Mouse (Mus musculus) liver, postnatal 0 days (tissue): ENCODE data around the gene Pycr2. TPM values are rescaled to one million over a fixed set of nuclear protein-coding genes. Genes with fewer than 3 reads are reported as not detected.

Experiments used
- ATAC-seq: fragments of 200-750 bp; cut with Nextera tagmentation; 2 replicates; pipeline ENCODE4 v1.8.0; 2017; ENCODE audit warnings: mild to moderate bottlenecking, moderate library complexity
- DNase-seq: peaks from one replicate; pipeline ENCODE4 v3.0.0-alpha.2; 2016
- H3K27ac ChIP-seq: fragments of 300-500 bp; sonication (generic); 2 replicates; pipeline ENCODE4 v1.5.1; 2014; ENCODE audit warnings: antibody characterized with exemption, moderate library complexity, mild to moderate bottlenecking, low read depth
- H3K27me3 ChIP-seq: fragments of 300-500 bp; sonication (generic); 2 replicates; pipeline ENCODE4 v1.6.1; 2014; ENCODE audit warnings: low read length, control low read depth, mixed read lengths; ENCODE audit not compliant: insufficient read depth
- H3K36me3 ChIP-seq: fragments of 300-500 bp; sonication (generic); replicated peaks from 2 replicates; pipeline ENCODE4 v1.6.1; 2014; ENCODE audit warnings: mild to moderate bottlenecking, control low read depth, low read length, moderate library complexity, mixed read lengths; ENCODE audit not compliant: insufficient read depth
- H3K4me1 ChIP-seq: fragments of 300-500 bp; sonication (generic); 2 replicates; pipeline ENCODE4 v1.6.1; 2014; ENCODE audit warnings: antibody characterized with exemption, mild to moderate bottlenecking, control low read depth; ENCODE audit not compliant: insufficient read depth
- H3K4me2 ChIP-seq: fragments of 300-500 bp; sonication (generic); 2 replicates; pipeline ENCODE4 v1.6.1; 2014; ENCODE audit warnings: low read depth, mild to moderate bottlenecking, low read length, moderate library complexity, mixed read lengths
- H3K4me3 ChIP-seq: fragments of 300-500 bp; sonication (generic); 2 replicates; pipeline ENCODE4 v1.5.1; 2014; ENCODE audit warnings: low read depth, low read length
- H3K9ac ChIP-seq: fragments of 300-500 bp; sonication (generic); replicated peaks from 2 replicates; pipeline ENCODE4 v1.6.1; 2014; ENCODE audit warnings: mild to moderate bottlenecking, moderate library complexity
- H3K9me3 ChIP-seq: fragments of 300-500 bp; sonication (generic); 2 replicates; pipeline ENCODE4 v1.6.1; 2016; ENCODE audit warnings: mild to moderate bottlenecking, control low read depth, low read length, mixed read lengths
- CTCF ChIP-seq: sonication (generic); IDR thresholded peaks from 2 replicates; pipeline ENCODE4 v1.5.1; 2016; ENCODE audit warnings: antibody characterized with exemption, low read depth
- EP300 ChIP-seq: IDR thresholded peaks from 2 replicates; pipeline ENCODE4 v1.6.1; 2016; ENCODE audit warnings: antibody characterized with exemption, low read depth, mild to moderate bottlenecking
- WGBS: fragments of 180-500 bp; shearing (Covaris S2); extraction: QIAGEN DNeasy Blood & Tissue Kit; methylation state at CpG from one replicate; pipeline ENCODE4 v1.1.7; 2014; ENCODE audit not compliant: insufficient replicate concordance; 5-methylcytosine and 5-hydroxymethylcytosine counted together
- polyA plus RNA-seq: library from polyadenylated mRNA; unstranded; fragments of >200 nt; fragmentation: Nextera tagmentation; extraction: Ambion mirVana; gene quantifications from 2 replicates; pipeline ENCODE4 v1.2.1, GENCODE M21; 2015

The Pycr2 gene
- polyA plus RNA-seq, 1 experiment from 2014 or later = 43.4 TPM

DNA sequence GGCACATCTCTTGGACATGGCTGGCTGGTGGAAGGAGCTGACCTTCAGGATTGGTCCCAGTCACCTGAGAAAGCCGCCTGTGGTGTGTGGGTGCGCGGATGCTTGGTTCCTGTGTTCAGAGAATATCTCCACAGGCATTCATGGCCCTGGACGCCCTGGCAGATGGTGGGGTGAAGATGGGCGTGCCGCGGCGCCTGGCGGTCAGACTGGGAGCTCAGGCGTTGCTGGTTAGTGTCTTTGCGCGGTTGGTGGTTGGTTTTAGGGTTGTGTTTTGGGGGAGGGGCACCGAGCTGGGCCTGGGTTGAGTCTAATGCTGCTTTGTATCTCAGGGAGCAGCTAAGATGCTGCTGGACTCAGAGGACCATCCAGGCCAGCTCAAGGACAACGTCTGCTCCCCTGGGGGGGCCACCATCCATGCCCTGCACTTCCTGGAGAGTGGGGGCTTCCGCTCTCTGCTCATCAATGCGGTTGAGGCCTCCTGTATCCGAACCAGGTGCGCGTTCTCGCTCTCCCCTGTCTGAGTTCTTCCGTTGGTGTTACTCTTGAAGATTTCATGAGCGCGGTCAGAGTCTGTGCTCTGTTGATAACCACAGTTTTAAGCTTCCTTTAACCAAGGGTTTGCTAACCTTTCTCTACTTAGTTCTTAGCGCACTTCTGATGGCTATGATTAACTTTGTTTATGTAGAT lies 2.5 kb downstream of the Pycr2 start:
- Histone ChIP-seq H3K27ac (0 out of 2 replicates have a peak overlapping the region, but pooled peaks have one; percentile 11), H3K4me2 (peak overlapping the region; percentile 84)
- DNase-seq = peak; percentile 43

DNA sequence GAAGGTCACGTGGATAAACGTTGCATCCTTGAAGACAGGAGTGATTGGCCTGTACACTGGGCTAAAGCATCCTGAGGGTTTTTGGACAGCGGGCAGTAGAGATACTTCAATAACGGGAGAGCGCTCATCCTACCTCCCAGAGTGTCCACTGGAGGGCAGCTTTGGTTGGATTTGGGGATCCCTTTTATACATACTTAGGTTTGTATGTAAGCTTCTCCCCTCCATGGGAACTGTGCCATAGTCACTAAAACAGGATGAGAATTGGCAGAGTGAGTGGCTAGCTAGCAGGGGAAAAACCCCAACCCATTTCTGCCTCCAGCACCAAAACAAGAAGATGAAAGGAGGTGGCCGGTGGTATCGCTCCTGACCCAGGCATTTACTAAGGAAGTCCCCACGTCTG lies 7.0 kb downstream of the Pycr2 start:
- H3K27me3 ChIP-seq = no peaks in the 10 kb centered on the region
- peak; percentile 24; the same call in 1 of the 2 replicates for ATAC-seq
- H3K27ac ChIP-seq = no peak overlapping the region
- H3K9me3 ChIP-seq = no peaks in the 10 kb centered on the region
- TF ChIP-seq CTCF = peak; percentile 61
- TF ChIP-seq EP300 = no peak
- DNase-seq = no peak
- peak overlapping the region; percentile 57 for H3K4me2 ChIP-seq
- H3K4me3 ChIP-seq = no peak overlapping the region
- peak overlapping the region; percentile 35; the same call in 1 of the 2 replicates for H3K9ac ChIP-seq
- H3K36me3 ChIP-seq = peaks cover 24% of the 10 kb centered on the region
- peaks cover 14% of the 10 kb centered on the region for H3K4me1 ChIP-seq
- WGBS = 50% methylated on average over 8 of the region's 8 CpGs

More for the DNA sequence above, 2.5 kb downstream of the Pycr2 start:
- no peaks in the 10 kb centered on the region for H3K9me3 ChIP-seq
- peak overlapping the region; percentile 26; the same call in 1 of the 2 replicates for H3K9ac ChIP-seq
- TF ChIP-seq EP300 (no peak), CTCF (no peak)
- peaks cover 26% of the 10 kb centered on the region for H3K4me1 ChIP-seq
- H3K27me3 ChIP-seq = no peaks in the 10 kb centered on the region
- no peak for ATAC-seq
- peak overlapping the region; percentile 70 for H3K4me3 ChIP-seq
- H3K36me3 ChIP-seq = peaks cover 27% of the 10 kb centered on the region
- 84% methylated on average over 24 of the region's 24 CpGs for WGBS

DNA sequence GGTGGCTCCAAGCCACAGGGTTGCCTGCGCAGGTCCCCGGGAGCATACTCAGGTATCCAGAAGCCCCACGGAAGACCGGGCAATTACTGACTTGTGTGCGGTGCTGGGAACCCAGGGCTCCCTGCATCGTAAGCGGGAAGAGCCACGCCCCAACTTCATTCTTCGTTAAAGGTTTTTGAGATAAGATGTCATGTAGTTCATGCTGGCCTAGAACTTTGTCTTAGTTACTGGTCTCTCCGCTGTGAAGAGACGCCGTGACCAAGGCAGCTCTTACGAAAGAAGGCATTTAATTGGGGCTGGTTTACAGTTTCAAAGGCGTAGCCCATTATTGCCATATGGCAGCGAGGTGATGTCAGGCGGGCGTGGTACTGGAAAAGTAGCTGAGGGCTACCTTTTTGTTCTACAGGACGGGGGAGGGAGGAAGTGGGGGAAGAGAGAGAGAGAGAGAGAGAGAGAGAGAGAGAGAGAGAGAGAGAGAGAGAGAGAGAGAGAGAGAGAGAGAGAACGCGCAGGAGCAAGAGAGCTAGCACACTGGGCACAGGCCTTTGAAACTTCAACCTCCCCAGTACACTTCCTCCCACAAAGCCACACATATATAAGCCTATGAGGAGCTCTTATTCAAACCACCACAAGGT lies 7.7 kb downstream of the Pycr2 start:
- peak overlapping the region; percentile 35; the same call in 1 of the 2 replicates for H3K9ac ChIP-seq
- H3K36me3 ChIP-seq = peaks cover 17% of the 10 kb centered on the region
- no peaks in the 10 kb centered on the region for H3K27me3 ChIP-seq
- DNase-seq (no peak), ATAC-seq (peak; percentile 60)
- 38% methylated on average over 20 of the region's 20 CpGs for WGBS
- no peak for TF ChIP-seq EP300
- no peak for TF ChIP-seq CTCF
- H3K4me3 ChIP-seq = peak overlapping the region; percentile 1; the same call in 1 of the 2 replicates
- H3K4me1 ChIP-seq = peaks cover 14% of the 10 kb centered on the region
- no peaks in the 10 kb centered on the region for H3K9me3 ChIP-seq
- H3K27ac ChIP-seq = no peak overlapping the region
- H3K4me2 ChIP-seq = peak overlapping the region; percentile 57

DNA sequence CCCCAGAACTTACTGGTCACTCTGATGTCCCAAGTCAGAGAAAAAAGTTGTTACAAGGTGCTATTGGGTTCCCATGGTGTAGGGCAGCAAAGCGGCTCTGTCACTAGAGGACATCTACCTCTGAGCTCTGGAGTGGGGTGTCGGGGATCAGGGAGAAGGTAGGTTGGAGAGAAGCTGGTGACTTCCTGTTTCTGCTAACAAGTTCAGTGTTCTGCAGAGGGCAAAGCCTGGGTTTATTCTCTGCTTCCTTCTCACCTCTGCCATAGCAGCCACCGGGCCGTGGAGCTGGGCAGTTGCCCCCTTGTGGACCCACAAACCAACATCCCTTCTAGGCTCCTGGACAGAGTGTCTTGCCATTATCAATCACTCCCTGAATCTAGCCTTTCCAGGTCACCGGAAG lies 8.7 kb downstream of the Pycr2 start:
- no peak overlapping the region for H3K4me3 ChIP-seq
- no peak overlapping the region for H3K4me2 ChIP-seq
- no peaks in the 10 kb centered on the region for H3K9me3 ChIP-seq
- ATAC-seq (no peak), DNase-seq (no peak)
- H3K4me1 ChIP-seq = peaks cover 14% of the 10 kb centered on the region
- WGBS = 58% methylated on average over 5 of the region's 5 CpGs
- no peaks in the 10 kb centered on the region for H3K27me3 ChIP-seq
- no peak overlapping the region for H3K9ac ChIP-seq
- TF ChIP-seq CTCF (0 out of 2 replicates have a peak, but pooled peaks have one; percentile 6), EP300 (no peak)
- H3K27ac ChIP-seq = no peak overlapping the region
- H3K36me3 ChIP-seq = peaks cover 7% of the 10 kb centered on the region

DNA sequence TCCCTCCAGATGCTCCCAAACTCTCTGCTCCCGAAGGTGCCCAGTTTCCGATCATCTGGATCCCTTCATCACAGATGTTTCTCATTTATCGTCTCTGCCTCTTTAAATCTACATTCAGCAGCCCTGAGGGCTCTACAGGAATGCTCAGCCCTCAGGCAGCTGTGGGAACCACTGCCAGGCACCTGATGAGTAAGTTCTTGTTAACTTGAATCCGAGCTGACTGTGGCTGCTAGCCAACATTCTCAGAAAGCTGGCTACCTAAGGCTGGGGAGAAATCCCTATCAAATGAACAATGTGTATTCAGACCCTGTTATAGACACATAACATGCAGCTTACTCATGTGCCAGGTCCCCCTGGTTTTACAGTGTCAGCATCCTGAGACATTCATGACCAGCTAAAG lies 9.7 kb downstream of the Pycr2 start:
- Histone ChIP-seq H3K27ac (no peak overlapping the region), H3K27me3 (no peaks in the 10 kb centered on the region), H3K9me3 (no peaks in the 10 kb centered on the region), H3K9ac (no peak overlapping the region), H3K4me3 (no peak overlapping the region), H3K36me3 (no peaks in the 10 kb centered on the region), H3K4me1 (peaks cover 14% of the 10 kb centered on the region), H3K4me2 (no peak overlapping the region)
- WGBS = 74% methylated on average over 4 of the region's 4 CpGs
- TF ChIP-seq CTCF (no peak), EP300 (no peak)
- no peak for ATAC-seq
- DNase-seq = no peak

DNA sequence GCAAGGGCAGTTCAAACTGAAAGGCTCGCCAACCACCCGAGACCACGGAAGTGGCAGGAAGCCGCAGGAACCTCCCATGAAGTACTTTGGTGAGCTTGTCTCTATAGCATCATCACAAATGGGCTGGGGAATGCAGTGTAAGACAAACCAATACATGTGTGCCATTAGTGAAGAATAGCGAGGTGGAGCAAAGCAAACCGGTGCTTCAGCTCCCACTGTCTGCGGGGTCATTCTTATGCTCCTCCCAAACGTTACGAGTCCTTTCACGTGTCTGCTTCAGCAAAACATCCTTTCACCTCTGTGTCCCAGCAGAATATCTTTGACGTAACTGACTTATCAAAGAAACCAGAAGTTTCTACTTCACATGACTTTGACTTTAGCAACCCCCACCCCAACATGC lies 12.3 kb downstream of the Pycr2 start:
- TF ChIP-seq CTCF (no peak), EP300 (no peak)
- no peak overlapping the region for H3K4me2 ChIP-seq
- DNase-seq = no peak
- H3K9me3 ChIP-seq = no peaks in the 10 kb centered on the region
- H3K9ac ChIP-seq = no peak overlapping the region
- no peaks in the 10 kb centered on the region for H3K36me3 ChIP-seq
- no peak overlapping the region for H3K4me3 ChIP-seq
- no peak for ATAC-seq
- no peak overlapping the region for H3K27ac ChIP-seq
- H3K27me3 ChIP-seq = no peaks in the 10 kb centered on the region
- peaks cover 11% of the 10 kb centered on the region for H3K4me1 ChIP-seq
- 65% methylated on average over 11 of the region's 11 CpGs for WGBS
